In the genomic region with DNA sequence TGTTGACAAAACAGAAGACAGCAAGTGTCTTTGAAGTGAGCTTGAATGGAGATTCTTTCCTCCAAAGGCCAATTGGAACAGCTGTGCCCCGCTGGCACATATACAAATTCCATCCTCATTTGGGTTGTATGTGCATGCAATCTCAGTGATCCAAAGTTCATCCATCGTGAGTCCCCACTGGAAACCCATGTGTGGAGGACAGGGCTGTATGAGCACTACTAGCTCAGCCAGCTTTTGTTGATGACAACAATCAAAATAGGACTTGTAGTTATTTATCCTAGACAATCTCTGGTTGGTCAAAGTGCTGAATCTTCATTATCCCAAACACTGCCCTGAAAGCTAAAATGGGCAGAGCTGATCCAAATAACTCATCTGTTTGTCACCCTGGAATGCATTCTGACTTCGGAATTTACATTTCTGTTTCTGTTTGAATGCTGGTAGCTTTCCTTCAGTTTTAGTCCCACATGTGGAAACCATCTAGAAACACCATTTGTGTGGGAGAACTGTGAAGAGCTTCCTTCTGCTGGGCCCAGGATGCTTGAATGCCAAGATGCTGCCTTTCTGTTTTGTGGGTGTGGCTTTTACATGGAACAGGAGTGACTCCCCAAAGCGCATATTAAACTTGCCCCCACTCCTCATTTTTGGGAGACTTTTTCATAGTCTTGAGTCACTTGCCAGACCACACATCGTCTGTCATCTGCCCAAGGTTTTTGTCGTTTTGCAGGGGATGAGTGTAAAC, we compare ENCODE assay signal across 15 mouse cellular contexts.
DNase-seq lines count a peak whose midpoint lies in the region; ATAC-seq and TF ChIP-seq lines count a peak whose summit lies in the region.
"Had no signal": no experiment of that assay in that cellular context is flagged by ENCODE, and none has a peak within 500 bp of the region (broad histone marks: within the 10 kb centered on the region; RNA-seq: fewer than 3 reads in every experiment).

No protein-coding gene starts in this region.

- no peak overlapping the region for H3K4me3 ChIP-seq in limb, embryonic 15.5 days
- H3K4me3 ChIP-seq in hindbrain, embryonic 13.5 days = no peak overlapping the region
- no peak overlapping the region for H3K4me3 ChIP-seq in midbrain, embryonic 13.5 days (replicated peaks)
- H3K4me3 ChIP-seq: embryonic facial prominence, embryonic 12.5 days had no signal

- H3K27me3 ChIP-seq in limb, embryonic 15.5 days = no peaks in the 10 kb centered on the region
- no peaks in the 10 kb centered on the region for H3K27me3 ChIP-seq in hindbrain, embryonic 13.5 days
- H3K27me3 ChIP-seq in midbrain, embryonic 13.5 days = no peaks in the 10 kb centered on the region
- H3K27me3 ChIP-seq: embryonic facial prominence, embryonic 12.5 days had no signal

- H3K9ac ChIP-seq in limb, embryonic 15.5 days = no peak overlapping the region
- H3K9ac ChIP-seq in hindbrain, embryonic 13.5 days = no peak overlapping the region
- H3K9ac ChIP-seq in midbrain, embryonic 13.5 days (replicated peaks) = no peak overlapping the region
- H3K9ac ChIP-seq: embryonic facial prominence, embryonic 12.5 days; liver, embryonic 14.5 days had no signal

- H3K9me3 ChIP-seq in limb, embryonic 15.5 days = no peaks in the 10 kb centered on the region
- H3K9me3 ChIP-seq in hindbrain, embryonic 13.5 days = no peaks in the 10 kb centered on the region
- H3K9me3 ChIP-seq in midbrain, embryonic 13.5 days = no peaks in the 10 kb centered on the region
- H3K9me3 ChIP-seq: embryonic facial prominence, embryonic 12.5 days had no signal

- peak; percentile 7 to 17 for DNase-seq in layer of hippocampus, adult 8-10 months (ENCODE audit: low spot score in 2 of 2)
- DNase-seq in layer of hippocampus, postnatal 25 days (ENCODE audit: extremely low spot score in 1 of 2, low spot score in 1 of 2) = no peak
- DNase-seq in 3T3-L1 (ENCODE audit: low read depth, low spot score) = peak; percentile 68
- DNase-seq in brain, embryonic 14.5 days (ENCODE audit: low read depth) = peak; percentile 44
- DNase-seq in heart, postnatal 4 days = no peak
- DNase-seq: cerebellum, adult 8-10 months; gastrocnemius, postnatal 10 days; spleen, adult 18-20 months; thymus, postnatal 14 days had no signal

- TF ChIP-seq POLR2A in brain, embryonic 14.5 days (IDR thresholded peaks at IDR 0.05; ENCODE audit: borderline replicate concordance, extremely low read depth, insufficient read depth, insufficient read length, poor library complexity, severe bottlenecking) = no peak

- ATAC-seq in limb, embryonic 15.5 days (ENCODE audit: insufficient number of reproducible peaks, low FRiP score, low TSS enrichment, low read depth) = no peak
- ATAC-seq in hindbrain, embryonic 13.5 days (ENCODE audit: low FRiP score) = no peak
- ATAC-seq in midbrain, embryonic 13.5 days = no peak
- ATAC-seq: midbrain, embryonic 16.5 days had no signal

- H3K36me3 ChIP-seq in limb, embryonic 15.5 days = no peaks in the 10 kb centered on the region
- no peaks in the 10 kb centered on the region for H3K36me3 ChIP-seq in hindbrain, embryonic 13.5 days
- no peaks in the 10 kb centered on the region for H3K36me3 ChIP-seq in midbrain, embryonic 13.5 days
- H3K36me3 ChIP-seq: embryonic facial prominence, embryonic 12.5 days had no signal

- H3K27ac ChIP-seq in limb, embryonic 15.5 days = peak overlapping the region; percentile 22; the same call in 1 of the 2 replicates
- no peak overlapping the region for H3K27ac ChIP-seq in hindbrain, embryonic 13.5 days
- no peak overlapping the region for H3K27ac ChIP-seq in midbrain, embryonic 13.5 days
- H3K27ac ChIP-seq: embryonic facial prominence, embryonic 12.5 days; liver, embryonic 14.5 days had no signal

- peaks cover 9% of the 10 kb centered on the region for H3K4me1 ChIP-seq in limb, embryonic 15.5 days
- H3K4me1 ChIP-seq in hindbrain, embryonic 13.5 days (replicated peaks) = peaks cover 8% of the 10 kb centered on the region; the same call in 1 of the 2 replicates
- peaks cover 8% of the 10 kb centered on the region; the same call in 1 of the 2 replicates for H3K4me1 ChIP-seq in midbrain, embryonic 13.5 days (replicated peaks)
- H3K4me1 ChIP-seq: embryonic facial prominence, embryonic 12.5 days had no signal

- no peak overlapping the region for H3K4me2 ChIP-seq in limb, embryonic 15.5 days
- H3K4me2 ChIP-seq in hindbrain, embryonic 13.5 days = no peak overlapping the region
- H3K4me2 ChIP-seq in midbrain, embryonic 13.5 days (replicated peaks) = no peak overlapping the region
- H3K4me2 ChIP-seq: embryonic facial prominence, embryonic 12.5 days had no signal

- no peak for TF ChIP-seq CTCF in brain, embryonic 14.5 days (IDR thresholded peaks at IDR 0.05; ENCODE audit: borderline replicate concordance, extremely low read depth, insufficient read depth, insufficient read length)

- WGBS in limb, embryonic 15.5 days = 48% methylated on average over 6 of the region's 6 CpGs
- 85% methylated on average over 6 of the region's 6 CpGs for WGBS in hindbrain, embryonic 13.5 days
- WGBS in midbrain, embryonic 13.5 days = 84% methylated on average over 6 of the region's 6 CpGs

Comparison
In these comparisons a context has a peak if more than half of its experiments do, and no peak if none do; other contexts are left out.
1. DNase-seq: peak in layer of hippocampus, adult 8-10 months (2 of 2), 3T3-L1 (single experiment) and brain, embryonic 14.5 days (single experiment); none in layer of hippocampus, postnatal 25 days (0 of 2) and heart, postnatal 4 days (single experiment).